Mouse (Mus musculus) embryonic facial prominence, embryonic 12.5 days (tissue): ENCODE data around the gene Pigz. TPM values are rescaled to one million over a fixed set of nuclear protein-coding genes. Genes with fewer than 3 reads are reported as not detected.
A peak's percentile ranks its signal among the peaks of the same experiment; 100 is the strongest.

Source experiments
- ATAC-seq: fragments of 200-750 bp; cut with Nextera tagmentation; 2 replicates; pipeline ENCODE4 v1.8.0; 2017; ENCODE audit not compliant: insufficient number of reproducible peaks, insufficient read depth, low FRiP score, low TSS enrichment
- H3K27ac ChIP-seq: fragments of 300-500 bp; sonication (generic); 2 replicates; pipeline ENCODE4 v1.5.1; 2016; ENCODE audit warnings: mild to moderate bottlenecking
- H3K27me3 ChIP-seq: fragments of 300-500 bp; sonication (generic); 2 replicates; pipeline ENCODE4 v1.6.1; 2016; ENCODE audit warnings: mild to moderate bottlenecking, moderate library complexity
- H3K36me3 ChIP-seq: fragments of 300-500 bp; sonication (generic); 2 replicates; pipeline ENCODE4 v1.6.1; 2016; ENCODE audit warnings: mild to moderate bottlenecking
- H3K4me1 ChIP-seq: fragments of 300-500 bp; sonication (generic); 2 replicates; pipeline ENCODE4 v1.6.1; 2016
- H3K4me2 ChIP-seq: fragments of 300-500 bp; sonication (generic); replicated peaks from 2 replicates; pipeline ENCODE4 v1.6.1; 2016; ENCODE audit warnings: mild to moderate bottlenecking, moderate library complexity
- H3K4me3 ChIP-seq: fragments of 300-500 bp; sonication (generic); 2 replicates; pipeline ENCODE4 v1.5.1; 2016; ENCODE audit warnings: mild to moderate bottlenecking
- H3K9ac ChIP-seq: fragments of 300-500 bp; sonication (generic); 2 replicates; pipeline ENCODE4 v1.6.1; 2016; ENCODE audit warnings: mild to moderate bottlenecking, moderate library complexity
- H3K9me3 ChIP-seq: fragments of 300-500 bp; sonication (generic); 2 replicates; pipeline ENCODE4 v1.6.1; 2016; ENCODE audit warnings: mild to moderate bottlenecking, moderate library complexity
- WGBS: fragments of 180-500 bp; shearing (Covaris S2); methylation state at CpG from one replicate; pipeline ENCODE4 v1.1.7; 2016; 5-methylcytosine and 5-hydroxymethylcytosine counted together
- polyA plus RNA-seq: library from polyadenylated mRNA; unstranded; fragments of >200 nt; fragmentation: Nextera tagmentation; extraction: Ambion mirVana; gene quantifications from 2 replicates; pipeline ENCODE4 v1.2.1, GENCODE M21; 2016

Pigz gene
- polyA plus RNA-seq, 1 experiment from 2014 or later = 1.1 TPM

- ATAC-seq = no peak
- H3K4me2 ChIP-seq = peak overlapping the region; percentile 46
- H3K27me3 ChIP-seq = 0 out of 2 replicates have a peak, but pooled peaks cover 3% of the 10 kb centered on the region
- peaks cover 15% of the 10 kb centered on the region; the same call in 1 of the 2 replicates for H3K4me1 ChIP-seq
- WGBS = 33% methylated on average over 19 of the region's 20 CpGs
- no peaks in the 10 kb centered on the region for H3K9me3 ChIP-seq
- no peak overlapping the region for H3K27ac ChIP-seq
- H3K36me3 ChIP-seq = no peaks in the 10 kb centered on the region
- 0 out of 2 replicates have a peak overlapping the region, but pooled peaks have one; percentile 19 for H3K4me3 ChIP-seq
- H3K9ac ChIP-seq = no peak overlapping the region
Observed at GRCm38 (mm10) chr16:31905891-31906825, 27.5 kb upstream of the Pigz start.

- Histone ChIP-seq H3K9ac (no peak overlapping the region), H3K4me2 (peak overlapping the region; percentile 46), H3K9me3 (no peaks in the 10 kb centered on the region), H3K27ac (no peak overlapping the region), H3K36me3 (no peaks in the 10 kb centered on the region), H3K27me3 (0 out of 2 replicates have a peak, but pooled peaks cover 3% of the 10 kb centered on the region), H3K4me3 (0 out of 2 replicates have a peak overlapping the region, but pooled peaks have one; percentile 19), H3K4me1 (peaks cover 15% of the 10 kb centered on the region; the same call in 1 of the 2 replicates)
- no peak for ATAC-seq
- 6% methylated on average over 9 of the region's 9 CpGs for WGBS
Observed at GRCm38 (mm10) chr16:31906896-31907295, 26.8 kb upstream of the Pigz start.

GRCm38 (mm10) chr16:31908959-31909358 is 24.7 kb upstream of the Pigz start:
- Histone ChIP-seq H3K9me3 (no peaks in the 10 kb centered on the region), H3K27ac (no peak overlapping the region), H3K36me3 (no peaks in the 10 kb centered on the region), H3K4me1 (peaks cover 15% of the 10 kb centered on the region; the same call in 1 of the 2 replicates), H3K9ac (no peak overlapping the region), H3K4me2 (no peak overlapping the region), H3K27me3 (0 out of 2 replicates have a peak, but pooled peaks cover 3% of the 10 kb centered on the region), H3K4me3 (no peak overlapping the region)
- no peak for ATAC-seq
- whole genome bisulfite sequencing = 68% methylated on average over 11 of the region's 11 CpGs

GRCm38 (mm10) chr16:31910281-31910847 is 23.3 kb upstream of the Pigz start:
- 66% methylated on average over 10 of the region's 10 CpGs for WGBS

GRCm38 (mm10) chr16:31917776-31918175 is 15.9 kb upstream of the Pigz start:
- no peak overlapping the region for H3K9ac ChIP-seq
- WGBS = 75% methylated on average over 11 of the region's 11 CpGs
- H3K4me3 ChIP-seq = no peak overlapping the region
- no peak for ATAC-seq
- no peak overlapping the region for H3K27ac ChIP-seq
- no peaks in the 10 kb centered on the region for H3K9me3 ChIP-seq
- H3K4me1 ChIP-seq = no peaks in the 10 kb centered on the region
- H3K27me3 ChIP-seq = no peaks in the 10 kb centered on the region
- no peak overlapping the region; the same call in 1 of the 2 replicates for H3K4me2 ChIP-seq
- H3K36me3 ChIP-seq = no peaks in the 10 kb centered on the region

More at GRCm38 (mm10) chr16:31910281-31910847, 23.3 kb upstream of the Pigz start:
- no peak overlapping the region for H3K4me2 ChIP-seq
- ATAC-seq = no peak
- H3K4me3 ChIP-seq = no peak overlapping the region
- no peak overlapping the region for H3K27ac ChIP-seq
- no peaks in the 10 kb centered on the region for H3K36me3 ChIP-seq
- H3K9ac ChIP-seq = no peak overlapping the region
- H3K9me3 ChIP-seq = no peaks in the 10 kb centered on the region
- 0 out of 2 replicates have a peak, but pooled peaks cover 3% of the 10 kb centered on the region for H3K27me3 ChIP-seq
- H3K4me1 ChIP-seq = peaks cover 15% of the 10 kb centered on the region; the same call in 1 of the 2 replicates

- no peaks in the 10 kb centered on the region for H3K36me3 ChIP-seq
- no peaks in the 10 kb centered on the region for H3K4me1 ChIP-seq
- 5% methylated on average over 14 of the region's 14 CpGs for WGBS
- H3K27ac ChIP-seq = no peak overlapping the region
- no peak overlapping the region for H3K9ac ChIP-seq
- no peaks in the 10 kb centered on the region for H3K9me3 ChIP-seq
- no peak for ATAC-seq
- H3K27me3 ChIP-seq = no peaks in the 10 kb centered on the region
- peak overlapping the region; percentile 35 for H3K4me2 ChIP-seq
- no peak overlapping the region for H3K4me3 ChIP-seq
Observed at GRCm38 (mm10) chr16:31918248-31918724, 15.4 kb upstream of the Pigz start.

GRCm38 (mm10) chr16:31924368-31924767 is 9.3 kb upstream of the Pigz start:
- no peaks in the 10 kb centered on the region for H3K9me3 ChIP-seq

GRCm38 (mm10) chr16:31926091-31926490 is 7.6 kb upstream of the Pigz start:
- Histone ChIP-seq H3K27ac (no peak overlapping the region), H3K36me3 (no peaks in the 10 kb centered on the region), H3K4me2 (no peak overlapping the region), H3K9me3 (no peaks in the 10 kb centered on the region), H3K27me3 (0 out of 2 replicates have a peak, but pooled peaks cover 6% of the 10 kb centered on the region), H3K4me1 (peaks cover 3% of the 10 kb centered on the region; the same call in 1 of the 2 replicates), H3K9ac (no peak overlapping the region), H3K4me3 (no peak overlapping the region)
- ATAC-seq = no peak
- WGBS = 85% methylated on average over 6 of the region's 6 CpGs

More at GRCm38 (mm10) chr16:31924368-31924767, 9.3 kb upstream of the Pigz start:
- Histone ChIP-seq H3K27me3 (no peaks in the 10 kb centered on the region), H3K4me1 (peaks cover 3% of the 10 kb centered on the region; the same call in 1 of the 2 replicates), H3K36me3 (no peaks in the 10 kb centered on the region), H3K4me3 (no peak overlapping the region), H3K9ac (no peak overlapping the region), H3K27ac (no peak overlapping the region), H3K4me2 (no peak overlapping the region)
- WGBS = 81% methylated on average over 6 of the region's 6 CpGs
- no peak for ATAC-seq

- Histone ChIP-seq H3K9ac (no peak overlapping the region), H3K27ac (no peak overlapping the region), H3K27me3 (0 out of 2 replicates have a peak, but pooled peaks cover 6% of the 10 kb centered on the region), H3K4me2 (no peak overlapping the region), H3K4me3 (no peak overlapping the region), H3K36me3 (no peaks in the 10 kb centered on the region), H3K9me3 (no peaks in the 10 kb centered on the region), H3K4me1 (peaks cover 3% of the 10 kb centered on the region; the same call in 1 of the 2 replicates)
- WGBS = 76% methylated on average over 13 of the region's 13 CpGs
- ATAC-seq = no peak
Observed at GRCm38 (mm10) chr16:31926547-31927182, 7.0 kb upstream of the Pigz start.

GRCm38 (mm10) chr16:31927412-31927811 is 6.2 kb upstream of the Pigz start:
- peaks cover 3% of the 10 kb centered on the region; the same call in 1 of the 2 replicates for H3K4me1 ChIP-seq
- ATAC-seq = no peak
- H3K27ac ChIP-seq = no peak overlapping the region
- H3K4me3 ChIP-seq = no peak overlapping the region
- H3K27me3 ChIP-seq = 0 out of 2 replicates have a peak, but pooled peaks cover 6% of the 10 kb centered on the region
- no peaks in the 10 kb centered on the region for H3K9me3 ChIP-seq
- H3K9ac ChIP-seq = no peak overlapping the region
- 84% methylated on average over 5 of the region's 5 CpGs for WGBS
- H3K4me2 ChIP-seq = no peak overlapping the region
- H3K36me3 ChIP-seq = no peaks in the 10 kb centered on the region

GRCm38 (mm10) chr16:31931330-31931729 is 2.3 kb upstream of the Pigz start:
- no peak for ATAC-seq
- no peaks in the 10 kb centered on the region for H3K9me3 ChIP-seq
- H3K36me3 ChIP-seq = no peaks in the 10 kb centered on the region
- H3K9ac ChIP-seq = no peak overlapping the region
- 61% methylated on average over 17 of the region's 17 CpGs for WGBS
- peaks cover 42% of the 10 kb centered on the region for H3K27me3 ChIP-seq
- no peak overlapping the region for H3K27ac ChIP-seq
- H3K4me3 ChIP-seq = no peak overlapping the region
- H3K4me1 ChIP-seq = peaks cover 13% of the 10 kb centered on the region
- H3K4me2 ChIP-seq = 0 out of 2 replicates have a peak overlapping the region, but pooled peaks have one; percentile 12
